Mouse (Mus musculus): ENCODE measurements around the gene Gm9817. TPM values are rescaled to one million over a fixed set of nuclear protein-coding genes. Genes with fewer than 3 reads are reported as not detected.

Gene Gm9817
- polyA plus RNA-seq, 1 experiment: 0.02 TPM

DNA sequence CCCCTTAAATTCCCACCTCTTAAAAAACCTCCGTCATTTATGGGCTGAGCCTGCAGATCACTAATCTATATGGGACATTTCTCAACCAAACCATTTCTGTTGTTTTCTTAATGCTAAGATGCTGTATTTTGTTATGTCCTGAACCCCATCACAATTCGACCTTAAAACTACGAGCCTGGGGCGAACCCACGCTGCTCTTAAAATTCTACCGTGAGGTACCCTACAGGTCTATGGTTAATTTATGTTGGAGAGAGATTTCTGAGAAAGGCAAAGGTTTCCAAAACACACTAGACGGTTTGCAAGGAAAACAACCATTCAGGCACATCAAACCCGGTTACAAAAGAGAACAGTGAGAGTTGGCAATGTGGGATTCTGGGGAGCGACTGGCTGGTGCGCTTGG is 45.1 kb upstream of the Gm9817 start:
- Histone ChIP-seq H3K79me2 (ENCODE audit: control insufficient read depth, insufficient read depth) (no peaks in the 10 kb centered on the region), H3K27me3 (ENCODE audit: control insufficient read depth, insufficient read depth, insufficient read length) (no peaks in the 10 kb centered on the region)

DNA sequence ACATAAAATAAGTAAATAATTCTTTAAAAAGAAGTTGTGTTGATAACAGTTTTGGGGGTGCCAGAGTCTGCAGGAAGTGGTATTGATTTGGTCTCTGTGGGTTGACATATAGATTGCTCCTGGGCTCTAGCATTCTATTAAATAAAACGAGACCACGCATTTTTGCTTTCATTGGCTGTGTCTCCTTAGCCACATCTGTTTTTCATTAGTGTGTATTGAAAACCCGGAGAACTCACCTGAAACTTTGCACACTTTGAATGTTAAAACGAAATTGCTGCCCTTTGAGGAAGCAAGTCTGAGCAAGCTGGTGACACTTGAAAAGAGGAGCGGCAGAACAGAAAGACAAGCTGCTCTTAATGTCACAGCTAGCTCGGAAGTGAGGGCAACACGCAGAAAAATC is 43.7 kb upstream of the Gm9817 start:
- H3ac ChIP-seq (ENCODE audit: control insufficient read depth, insufficient read length, low read depth): no peak overlapping the region
- H3K27me3 ChIP-seq (ENCODE audit: control insufficient read depth, insufficient read depth, insufficient read length): no peaks in the 10 kb centered on the region
- H3K79me2 ChIP-seq (ENCODE audit: control insufficient read depth, insufficient read depth): no peaks in the 10 kb centered on the region
- no peaks in the 10 kb centered on the region for H3K79me3 ChIP-seq (ENCODE audit: low read depth)
- no peaks in the 10 kb centered on the region for H3K36me3 ChIP-seq (ENCODE audit: control insufficient read depth, insufficient read depth)
- no peak for TF ChIP-seq FOSL1 (IDR thresholded peaks at IDR 0.05; ENCODE audit: insufficient read depth, low read length, poor library complexity, severe bottlenecking)
- TF ChIP-seq CTCF (IDR thresholded peaks at IDR 0.05; ENCODE audit: control insufficient read depth, insufficient read depth, insufficient read length): no peak
- TF ChIP-seq MAX (IDR thresholded peaks at IDR 0.05): no peak
- no peak for TF ChIP-seq CEBPB (IDR thresholded peaks at IDR 0.05; ENCODE audit: low read depth)
- TF ChIP-seq MYOD1 (IDR thresholded peaks at IDR 0.05; ENCODE audit: control insufficient read depth, insufficient read length, low read depth): no peak
- TF ChIP-seq USF1 (IDR thresholded peaks at IDR 0.05; ENCODE audit: low read depth): no peak
- TF ChIP-seq MYOG (IDR thresholded peaks at IDR 0.05; ENCODE audit: control insufficient read depth, extremely low read depth, insufficient read length): no peak
- no peak overlapping the region for H3K4me3 ChIP-seq (ENCODE audit: insufficient read depth, poor library complexity, severe bottlenecking)

More for the DNA sequence above, 45.1 kb upstream of the Gm9817 start:
- H3K79me3 ChIP-seq (ENCODE audit: low read depth): no peaks in the 10 kb centered on the region
- no peak for TF ChIP-seq MAX (IDR thresholded peaks at IDR 0.05)
- H3ac ChIP-seq (ENCODE audit: control insufficient read depth, insufficient read length, low read depth): no peak overlapping the region
- H3K4me3 ChIP-seq (ENCODE audit: insufficient read depth, poor library complexity, severe bottlenecking): no peak overlapping the region
- H3K36me3 ChIP-seq (ENCODE audit: control insufficient read depth, insufficient read depth): no peaks in the 10 kb centered on the region

DNA sequence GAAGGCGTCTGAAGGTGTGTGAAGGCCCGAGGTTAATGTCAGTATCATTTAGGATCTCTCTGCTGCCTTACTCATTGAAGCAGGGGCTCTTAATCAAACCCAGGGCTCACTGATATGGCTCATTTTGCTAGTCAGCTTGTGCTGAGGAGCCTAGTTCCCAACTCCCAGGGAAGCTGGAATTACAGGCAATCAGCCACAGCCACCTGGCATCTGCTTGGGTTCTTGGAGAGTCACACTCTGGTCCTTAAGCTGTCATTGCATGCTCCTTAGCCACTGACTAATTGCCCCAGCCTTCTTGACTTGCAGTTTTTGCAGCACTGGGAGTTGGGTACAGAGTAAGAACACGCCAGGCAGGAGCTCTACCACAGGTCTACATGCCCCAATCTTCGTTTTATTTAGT is 42.1 kb upstream of the Gm9817 start:
- Histone ChIP-seq H3K27me3 (ENCODE audit: control insufficient read depth, insufficient read depth, insufficient read length) (no peaks in the 10 kb centered on the region), H3K79me2 (ENCODE audit: control insufficient read depth, insufficient read depth) (no peaks in the 10 kb centered on the region), H3K79me3 (ENCODE audit: low read depth) (no peaks in the 10 kb centered on the region), H3K4me3 (ENCODE audit: insufficient read depth, poor library complexity, severe bottlenecking) (no peak overlapping the region), H3K36me3 (ENCODE audit: control insufficient read depth, insufficient read depth) (no peaks in the 10 kb centered on the region), H3ac (ENCODE audit: control insufficient read depth, insufficient read length, low read depth) (no peak overlapping the region)
- TF ChIP-seq CTCF (IDR thresholded peaks at IDR 0.05; ENCODE audit: control insufficient read depth, insufficient read depth, insufficient read length) (no peak), MYOD1 (IDR thresholded peaks at IDR 0.05; ENCODE audit: control insufficient read depth, insufficient read length, low read depth) (no peak)

DNA sequence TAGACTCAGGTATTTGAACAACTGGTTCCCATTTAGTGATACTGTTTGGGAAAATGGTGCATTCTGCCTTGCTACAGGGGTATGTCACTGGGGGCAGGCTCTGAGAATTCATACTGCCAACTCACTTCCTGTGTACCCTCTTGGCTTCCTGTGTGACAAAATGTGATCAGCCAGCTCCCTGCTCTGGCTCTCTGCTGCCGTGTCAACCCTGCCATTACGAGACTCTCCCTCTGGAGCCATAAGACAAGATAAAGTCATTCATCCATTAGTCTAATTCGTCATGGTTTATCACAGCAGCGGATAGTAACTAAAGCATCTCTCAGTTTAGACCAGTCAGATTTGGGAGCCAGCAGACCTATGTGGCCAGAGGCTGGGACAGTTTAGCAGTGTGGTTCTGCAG is 38.3 kb upstream of the Gm9817 start:
- Histone ChIP-seq H3K79me2 (ENCODE audit: control insufficient read depth, insufficient read depth) (no peaks in the 10 kb centered on the region), H3K36me3 (ENCODE audit: control insufficient read depth, insufficient read depth) (no peaks in the 10 kb centered on the region), H3ac (ENCODE audit: control insufficient read depth, insufficient read length, low read depth) (no peak overlapping the region), H3K79me3 (ENCODE audit: low read depth) (no peaks in the 10 kb centered on the region), H3K4me3 (ENCODE audit: insufficient read depth, poor library complexity, severe bottlenecking) (no peak overlapping the region), H3K27me3 (ENCODE audit: control insufficient read depth, insufficient read depth, insufficient read length) (no peaks in the 10 kb centered on the region)
- TF ChIP-seq CEBPB (IDR thresholded peaks at IDR 0.05; ENCODE audit: low read depth) (no peak), MYOD1 (IDR thresholded peaks at IDR 0.05; ENCODE audit: control insufficient read depth, insufficient read length, low read depth) (no peak), FOSL1 (IDR thresholded peaks at IDR 0.05; ENCODE audit: insufficient read depth, low read length, poor library complexity, severe bottlenecking) (no peak), MAX (IDR thresholded peaks at IDR 0.05) (no peak), MYOG (IDR thresholded peaks at IDR 0.05; ENCODE audit: control insufficient read depth, extremely low read depth, insufficient read length) (no peak), CTCF (IDR thresholded peaks at IDR 0.05; ENCODE audit: control insufficient read depth, insufficient read depth, insufficient read length) (no peak), USF1 (IDR thresholded peaks at IDR 0.05; ENCODE audit: low read depth) (no peak)

DNA sequence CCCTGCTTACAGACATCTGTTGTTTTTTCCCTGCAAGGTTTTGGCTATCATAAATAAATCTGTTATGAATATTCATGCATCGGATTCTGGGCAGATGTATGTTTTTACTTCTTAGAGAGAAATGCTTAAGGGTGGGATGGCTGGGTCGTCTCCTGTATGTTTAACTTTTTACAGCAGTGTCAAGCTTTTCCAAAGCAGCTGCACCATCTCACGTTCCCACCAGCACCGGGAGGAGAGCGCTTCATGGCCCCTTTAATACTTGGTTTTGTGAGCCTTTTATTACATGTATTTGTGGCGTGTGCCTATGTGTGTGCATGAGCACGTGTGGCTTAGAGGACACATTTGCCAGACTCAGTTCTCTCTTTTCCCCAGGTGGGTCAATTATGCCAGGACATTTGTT is 37.8 kb upstream of the Gm9817 start:
- no peak overlapping the region for H3K4me3 ChIP-seq (ENCODE audit: insufficient read depth, poor library complexity, severe bottlenecking)
- no peaks in the 10 kb centered on the region for H3K36me3 ChIP-seq (ENCODE audit: control insufficient read depth, insufficient read depth)
- H3ac ChIP-seq (ENCODE audit: control insufficient read depth, insufficient read length, low read depth): no peak overlapping the region
- no peaks in the 10 kb centered on the region for H3K27me3 ChIP-seq (ENCODE audit: control insufficient read depth, insufficient read depth, insufficient read length)
- TF ChIP-seq MYOD1 (IDR thresholded peaks at IDR 0.05; ENCODE audit: control insufficient read depth, insufficient read length, low read depth) (no peak), CEBPB (IDR thresholded peaks at IDR 0.05; ENCODE audit: low read depth) (no peak), CTCF (IDR thresholded peaks at IDR 0.05; ENCODE audit: control insufficient read depth, insufficient read depth, insufficient read length) (no peak), MYOG (IDR thresholded peaks at IDR 0.05; ENCODE audit: control insufficient read depth, extremely low read depth, insufficient read length) (no peak), FOSL1 (IDR thresholded peaks at IDR 0.05; ENCODE audit: insufficient read depth, low read length, poor library complexity, severe bottlenecking) (no peak), MAX (IDR thresholded peaks at IDR 0.05) (no peak), USF1 (IDR thresholded peaks at IDR 0.05; ENCODE audit: low read depth) (no peak)
- H3K79me2 ChIP-seq (ENCODE audit: control insufficient read depth, insufficient read depth): no peaks in the 10 kb centered on the region
- H3K79me3 ChIP-seq (ENCODE audit: low read depth): no peaks in the 10 kb centered on the region

DNA sequence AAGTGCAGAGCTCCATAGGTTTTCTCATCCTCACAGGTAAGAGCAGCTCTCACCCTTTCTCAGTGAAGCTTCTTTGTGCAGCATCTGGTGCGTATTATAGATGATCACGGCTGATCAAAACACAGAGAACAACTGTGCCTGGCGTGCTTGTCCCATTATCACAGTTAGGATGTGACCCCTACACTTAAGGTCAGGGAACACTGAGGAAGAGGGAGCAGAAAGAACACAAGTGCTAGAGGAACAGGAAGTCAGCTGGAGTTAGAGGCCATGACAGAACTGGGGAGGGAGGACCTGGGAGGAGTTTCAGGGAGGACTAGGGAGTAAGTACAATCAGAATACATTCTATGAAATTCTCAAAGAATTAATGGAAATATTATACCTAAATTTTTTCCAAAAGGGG is 35.0 kb upstream of the Gm9817 start:
- no peak overlapping the region for H3K4me3 ChIP-seq (ENCODE audit: insufficient read depth, poor library complexity, severe bottlenecking)
- H3ac ChIP-seq (ENCODE audit: control insufficient read depth, insufficient read length, low read depth): no peak overlapping the region
- no peaks in the 10 kb centered on the region for H3K27me3 ChIP-seq (ENCODE audit: control insufficient read depth, insufficient read depth, insufficient read length)
- TF ChIP-seq USF1 (IDR thresholded peaks at IDR 0.05; ENCODE audit: low read depth): no peak
- no peak for TF ChIP-seq MYOD1 (IDR thresholded peaks at IDR 0.05; ENCODE audit: control insufficient read depth, insufficient read length, low read depth)
- no peak for TF ChIP-seq MYOG (IDR thresholded peaks at IDR 0.05; ENCODE audit: control insufficient read depth, extremely low read depth, insufficient read length)
- TF ChIP-seq CTCF (IDR thresholded peaks at IDR 0.05; ENCODE audit: control insufficient read depth, insufficient read depth, insufficient read length): no peak
- H3K79me3 ChIP-seq (ENCODE audit: low read depth): no peaks in the 10 kb centered on the region
- H3K36me3 ChIP-seq (ENCODE audit: control insufficient read depth, insufficient read depth): no peaks in the 10 kb centered on the region
- H3K79me2 ChIP-seq (ENCODE audit: control insufficient read depth, insufficient read depth): no peaks in the 10 kb centered on the region
